Mouse (Mus musculus) heart, postnatal 4 days (tissue): ENCODE measurements around the gene Iyd. TPM values are rescaled to one million over a fixed set of nuclear protein-coding genes. Genes with fewer than 3 reads are reported as not detected.

Experiments
- DNase-seq: peaks from one replicate; pipeline ENCODE4 v3.0.0; 2021
- total RNA-seq, 2 experiments: library from RNA; stranded (reverse); gene quantifications; 2 replicates each; pipeline ENCODE4 v1.2.3; 2021

Iyd gene
- total RNA-seq, 2 experiments from 2014 or later = 0.29 to 0.38 TPM

- DNase-seq = no peak
Measured at GRCm38 (mm10) chr10:3555128-3555527, 15.1 kb downstream of the Iyd start.

DNA sequence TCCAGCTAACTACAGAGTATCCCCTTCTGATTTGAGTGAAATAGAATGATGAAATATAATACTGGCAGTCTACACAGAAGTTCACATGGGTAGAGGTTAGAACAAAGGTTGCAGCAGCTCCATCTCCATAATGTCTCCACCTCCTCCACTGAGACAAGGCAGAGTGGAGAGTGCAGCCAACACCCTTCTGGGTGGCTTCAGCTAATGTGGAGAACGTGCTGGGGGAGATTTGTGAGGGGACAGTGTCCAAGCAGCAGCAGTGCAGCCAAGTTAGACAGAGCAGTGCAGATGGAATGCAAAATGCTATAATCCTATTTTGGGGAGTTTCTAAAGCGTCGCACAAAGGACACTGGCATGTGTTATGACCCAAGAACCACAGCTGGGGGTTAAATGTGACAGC is 16.5 kb downstream of the Iyd start:
- DNase-seq = no peak

DNA sequence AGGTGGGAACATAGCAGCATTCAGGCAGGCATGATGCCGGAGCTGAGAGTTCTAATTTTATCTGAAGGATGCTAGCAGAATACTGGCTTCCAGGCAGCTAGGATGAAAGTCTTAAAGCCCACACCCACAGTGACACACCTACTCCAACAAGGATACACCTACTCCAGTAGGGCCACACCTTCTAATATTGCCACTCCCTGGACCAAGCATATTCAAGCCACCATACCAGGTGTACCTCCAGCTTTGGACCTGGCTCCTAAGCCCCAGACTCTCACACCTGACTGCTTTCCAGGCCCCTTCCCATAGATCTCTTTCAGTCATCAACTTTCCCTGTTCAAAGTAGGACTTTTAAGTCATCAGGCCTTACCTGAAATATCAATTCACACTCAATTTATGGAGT is 19.1 kb downstream of the Iyd start:
- DNase-seq = no peak

DNA sequence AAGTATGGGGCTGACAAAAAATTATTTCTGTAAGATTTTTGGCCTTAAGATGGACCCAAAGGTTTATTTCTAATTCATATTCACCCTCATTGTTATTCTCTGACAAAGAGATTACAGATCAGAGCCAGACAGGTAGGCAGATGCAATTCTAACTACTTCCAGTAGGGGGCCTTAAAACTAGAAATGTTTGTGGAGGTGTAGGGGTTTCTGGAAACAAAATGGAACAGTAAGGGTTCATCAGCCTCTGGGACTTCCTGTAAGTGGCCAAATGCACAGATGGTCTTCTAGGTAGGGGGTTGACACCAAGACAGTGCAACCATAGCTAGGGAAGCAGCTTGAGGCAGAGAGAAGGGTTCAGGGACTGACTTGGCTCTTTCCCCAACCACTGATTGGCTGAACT is 22.1 kb downstream of the Iyd start:
- DNase-seq = no peak

DNA sequence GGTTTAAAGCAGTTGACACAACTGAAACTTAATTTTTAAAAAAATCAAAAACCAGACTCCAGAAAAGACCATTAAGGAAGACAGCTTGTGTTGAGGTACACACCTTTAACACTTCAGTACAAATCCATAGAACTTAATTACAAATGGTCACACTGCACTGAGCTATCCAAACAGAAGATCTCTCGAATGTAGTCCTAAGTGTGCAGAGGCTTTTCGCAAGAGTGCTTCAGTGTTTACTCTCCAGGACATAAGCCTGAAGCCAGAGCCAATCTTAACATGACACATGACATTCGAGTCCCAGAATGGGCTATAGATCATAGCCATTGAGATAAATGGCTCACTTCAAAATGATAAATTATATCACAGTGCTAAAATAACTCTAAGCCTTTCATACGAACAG is 25.1 kb downstream of the Iyd start:
- DNase-seq = no peak

- peak; percentile 25 for DNase-seq
Measured at GRCm38 (mm10) chr10:3567821-3568220, 27.8 kb downstream of the Iyd start.

GRCm38 (mm10) chr10:3572723-3573649 is 32.9 kb downstream of the Iyd start:
- peak; percentile 61 for DNase-seq

GRCm38 (mm10) chr10:3573905-3574500 is 34.0 kb downstream of the Iyd start:
- DNase-seq = peak; percentile 64

DNA sequence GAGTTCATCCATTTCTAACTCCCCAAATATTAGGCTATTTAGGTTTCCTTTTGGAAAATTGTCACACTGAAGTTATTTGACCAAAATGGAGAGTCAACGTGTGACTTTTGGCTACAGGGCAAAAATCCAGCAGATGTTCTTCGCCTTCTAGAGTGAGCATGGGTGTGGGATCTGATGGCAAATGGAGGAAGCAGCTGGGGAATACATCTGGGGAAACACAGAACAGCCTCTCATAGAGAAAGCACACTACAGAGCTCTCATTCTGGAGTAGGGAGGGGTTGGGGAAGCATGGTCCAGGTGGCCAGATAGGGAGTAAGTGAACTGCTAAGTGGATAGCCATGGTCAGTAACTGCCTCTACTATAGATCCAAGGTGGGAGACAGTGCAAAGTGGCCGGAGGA is 50.6 kb downstream of the Iyd start:
- peak; percentile 10 for DNase-seq

DNA sequence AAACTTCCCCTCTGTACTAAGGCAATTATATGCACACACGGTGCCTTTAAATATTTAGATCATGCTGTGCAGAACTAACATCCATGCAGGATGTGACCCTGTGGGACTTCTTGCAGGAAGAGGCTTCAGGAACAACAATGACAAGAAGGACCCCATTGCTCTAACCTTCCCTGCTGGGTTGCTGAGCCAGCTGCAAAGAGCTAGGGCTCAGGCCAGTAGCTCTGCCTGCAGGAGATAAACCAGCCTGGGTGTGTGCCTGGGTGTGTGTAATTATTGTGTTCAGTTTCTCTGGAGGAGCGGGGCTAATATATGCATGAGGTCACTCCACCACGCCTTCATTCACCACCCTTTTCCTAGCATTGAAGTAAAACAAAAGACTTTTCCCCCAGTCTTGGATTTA is 51.8 kb downstream of the Iyd start:
- DNase-seq = peak; percentile 32

DNA sequence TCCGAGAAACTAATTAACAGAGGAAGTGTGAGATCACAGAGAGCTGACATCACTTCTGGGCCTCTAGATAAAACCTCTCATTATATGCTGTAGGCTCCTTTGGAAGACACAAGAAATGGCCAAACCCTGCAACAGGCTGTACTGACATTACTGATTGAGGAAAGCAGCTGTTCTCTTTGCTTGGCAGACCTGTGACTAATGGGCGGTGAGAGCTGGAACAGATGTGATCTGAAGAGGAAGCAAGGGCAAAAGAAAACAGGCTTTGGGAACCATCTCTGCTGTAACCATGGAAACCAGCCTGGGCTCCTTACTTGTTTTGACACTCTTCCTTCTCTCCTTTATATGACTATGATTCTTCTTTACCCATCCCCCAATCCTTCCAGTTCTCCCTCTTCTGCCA is 56.7 kb downstream of the Iyd start:
- peak; percentile 34 for DNase-seq

GRCm38 (mm10) chr10:3597760-3598159 is 57.7 kb downstream of the Iyd start:
- peak; percentile 17 for DNase-seq

Other genes with a start within 250 kb of the Iyd start
- 100 to 1,000 TPM; 269 to 291 TPM for gene Ppp1r14c, start 174.2 kb upstream of the Iyd start, total RNA-seq
- 10 to 100 TPM; 22.1 to 22.7 TPM for gene Plekhg1, start 200.1 kb downstream of the Iyd start, total RNA-seq